Mouse (Mus musculus): ENCODE data around the gene Mrpl33.

Gene Mrpl33

GRCm38 (mm10) chr5:31636636-31637253 is 40.0 kb downstream of the Mrpl33 start:
- in situ Hi-C loops (cut with MseI, MboI) = no loop called here

DNA sequence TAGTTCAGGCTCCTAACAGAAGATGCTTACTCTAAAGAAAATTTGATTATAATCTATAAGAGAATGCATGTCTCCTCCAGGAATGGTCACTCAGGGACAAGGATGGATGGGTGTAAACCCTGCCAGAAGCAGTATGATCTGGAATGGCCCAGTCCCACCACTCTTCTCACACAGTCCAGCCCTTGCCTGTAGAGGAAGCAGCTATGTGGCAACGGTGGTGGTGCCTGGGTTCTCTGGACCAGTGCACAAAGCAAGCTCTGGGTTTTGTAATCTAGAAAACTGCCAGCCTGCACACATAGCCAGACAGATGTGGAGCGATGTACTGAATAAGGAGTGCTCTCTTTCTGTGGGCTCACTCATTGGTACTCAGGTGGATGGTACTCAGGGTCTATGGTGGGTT is 43.8 kb downstream of the Mrpl33 start:
- in situ Hi-C loops (cut with MseI, MboI) = no loop called here

- in situ Hi-C loops (cut with MseI, MboI) = no loop called here
These were observed 45.6 kb downstream of the Mrpl33 start for GRCm38 (mm10) chr5:31642300-31642699.

DNA sequence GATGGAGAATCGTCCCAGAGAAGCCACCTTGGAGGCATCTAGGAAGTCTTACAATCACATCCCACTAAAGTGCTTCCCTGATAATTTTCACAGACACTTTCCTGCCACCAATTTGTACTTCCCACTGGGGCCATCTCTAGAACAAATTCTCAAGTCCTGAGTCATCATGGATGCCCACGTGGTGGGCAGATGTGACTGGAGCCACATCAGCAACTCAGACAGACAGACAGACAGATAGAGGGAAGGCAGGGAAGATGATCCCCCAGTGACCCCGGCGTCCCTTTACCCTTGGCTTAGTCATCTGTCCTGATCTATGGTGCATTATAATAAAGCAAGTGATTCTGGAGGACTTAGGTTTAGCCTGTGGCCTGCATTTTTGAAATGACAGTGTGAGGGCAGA is 47.5 kb downstream of the Mrpl33 start:
- in situ Hi-C loops (cut with MseI, MboI) = no loop called here

GRCm38 (mm10) chr5:31644847-31645246 is 48.1 kb downstream of the Mrpl33 start:
- in situ Hi-C loops (cut with MseI, MboI) = no loop called here

- in situ Hi-C loops (cut with MseI, MboI) = no loop called here
These were observed 49.1 kb downstream of the Mrpl33 start for GRCm38 (mm10) chr5:31645798-31646197.

GRCm38 (mm10) chr5:31646574-31646973 is 49.8 kb downstream of the Mrpl33 start:
- in situ Hi-C loops (cut with MseI, MboI) = no loop called here

DNA sequence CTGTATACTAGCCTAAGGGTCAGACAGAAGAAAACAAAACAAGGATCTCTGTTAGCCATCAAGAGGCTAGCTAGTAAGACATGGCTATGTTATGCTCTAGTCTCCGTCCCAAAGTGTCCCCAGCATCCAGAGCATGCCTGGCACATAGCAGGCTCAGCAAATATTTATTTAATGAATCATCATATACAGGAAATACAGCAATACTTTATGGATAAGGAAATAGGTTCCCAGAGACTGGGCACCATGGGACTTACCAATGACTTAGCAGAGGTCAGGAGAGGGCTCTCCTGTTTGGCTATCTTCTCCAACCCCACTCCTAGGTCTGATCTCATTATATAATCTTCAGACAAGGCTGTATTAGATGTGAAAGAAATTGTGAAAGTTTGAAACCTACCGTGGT is 50.6 kb downstream of the Mrpl33 start:
- in situ Hi-C loops (cut with MseI, MboI) = no loop called here

DNA sequence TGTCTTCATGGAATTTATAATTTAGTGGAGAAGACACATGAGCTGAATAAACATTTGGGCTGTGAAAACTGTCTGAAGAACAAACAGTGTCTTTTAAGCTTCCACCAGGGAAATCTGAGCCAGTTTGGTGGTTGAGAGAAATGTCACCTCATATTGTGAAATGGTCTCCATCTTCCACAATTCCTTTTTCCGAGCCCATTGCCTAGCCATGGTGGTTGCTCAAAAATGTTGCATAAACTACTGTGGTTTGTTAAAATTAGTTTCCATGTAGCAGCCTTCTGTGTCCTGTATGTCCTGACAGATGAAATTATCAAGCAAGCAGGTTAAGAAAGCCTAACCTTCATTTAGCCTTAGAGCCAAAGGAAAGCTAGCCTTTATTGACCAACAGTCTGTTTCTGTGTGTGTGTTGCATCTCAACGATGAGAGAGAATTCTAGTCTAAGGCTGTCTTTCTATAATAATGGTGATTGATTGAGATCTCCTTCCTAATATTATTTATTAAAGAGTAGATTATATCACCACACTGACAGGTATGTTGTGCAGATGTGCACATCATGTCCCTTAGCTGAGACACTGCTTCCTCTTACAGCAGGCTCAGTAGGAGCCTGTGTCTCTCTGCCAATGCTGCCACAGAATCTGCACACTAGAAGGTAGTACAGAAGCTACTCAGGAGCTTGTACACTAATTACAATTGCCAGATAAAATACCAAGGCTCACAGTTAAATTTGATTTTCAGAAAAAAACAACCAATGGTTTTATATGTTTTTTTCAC is 54.0 kb downstream of the Mrpl33 start:
- in situ Hi-C loops (cut with MseI, MboI) = no loop called here

DNA sequence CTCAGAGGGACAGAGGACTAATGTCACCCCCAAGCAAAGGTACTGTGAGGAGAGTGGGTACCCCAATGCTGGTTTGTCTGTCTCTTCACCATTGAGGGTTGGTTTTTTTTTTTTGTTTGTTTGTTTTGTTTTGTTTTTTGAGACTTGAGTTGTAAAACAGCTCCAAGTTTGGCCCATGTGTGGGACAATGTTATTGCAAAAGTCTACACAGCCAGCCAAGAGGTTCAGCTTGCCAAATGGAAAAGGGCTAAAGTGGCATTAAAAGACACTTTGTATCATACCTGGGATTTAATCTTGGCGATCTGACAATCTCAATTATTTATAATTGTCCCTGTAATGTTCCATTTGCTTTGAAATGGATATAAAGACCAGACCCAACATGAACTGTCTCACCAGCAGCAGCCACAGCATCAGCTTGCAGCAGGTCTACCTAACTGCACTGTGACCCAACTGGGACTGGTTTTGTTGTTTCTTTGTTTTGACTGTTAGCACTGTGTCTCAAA is 59.0 kb downstream of the Mrpl33 start:
- in situ Hi-C loops (cut with MseI, MboI) = no loop called here

- in situ Hi-C loops (cut with MseI, MboI) = no loop called here
These were observed 69.4 kb downstream of the Mrpl33 start for GRCm38 (mm10) chr5:31666176-31666575.

GRCm38 (mm10) chr5:31668325-31668968 is 71.7 kb downstream of the Mrpl33 start:
- in situ Hi-C loops (cut with MseI, MboI) = no loop called here

DNA sequence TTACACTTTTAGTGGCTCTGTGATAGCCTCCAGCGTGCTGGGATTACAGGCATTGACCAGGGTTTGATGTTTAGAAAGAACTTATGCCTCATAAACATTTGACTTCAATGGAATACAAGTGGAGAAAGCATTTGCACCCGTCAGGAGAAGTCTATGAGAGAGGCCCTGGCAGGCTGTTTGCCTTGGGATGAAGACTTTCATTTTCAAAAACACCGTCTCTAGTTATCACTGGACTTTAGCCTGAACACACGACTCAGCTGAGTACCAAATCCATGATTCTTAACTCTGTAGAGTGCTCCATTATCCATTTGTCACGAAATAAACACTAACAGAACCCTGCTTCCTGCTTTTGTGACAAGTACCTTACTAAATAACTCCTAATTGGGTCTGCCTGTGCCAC is 73.2 kb downstream of the Mrpl33 start:
- in situ Hi-C loops (cut with MseI, MboI) = no loop called here

DNA sequence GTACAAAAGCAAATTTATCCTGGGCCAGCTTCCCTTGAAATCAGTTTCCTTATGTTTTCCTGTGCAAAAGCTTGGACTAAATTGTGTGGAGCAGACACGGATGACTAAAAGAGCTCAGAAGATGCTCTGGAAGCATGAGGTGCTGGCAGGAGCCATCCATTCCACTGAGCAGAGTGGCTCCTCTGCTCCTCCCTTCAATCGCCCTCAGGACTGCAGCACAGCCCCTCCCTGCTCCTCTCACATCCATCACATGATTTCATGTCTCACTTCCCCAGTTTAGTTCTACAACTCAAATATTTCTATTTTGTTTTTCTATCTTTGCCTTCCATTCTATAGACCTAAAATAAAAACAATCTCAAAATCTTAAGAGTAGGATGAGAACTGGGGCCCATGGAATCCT is 74.4 kb downstream of the Mrpl33 start:
- in situ Hi-C loops (cut with MseI, MboI) = no loop called here

DNA sequence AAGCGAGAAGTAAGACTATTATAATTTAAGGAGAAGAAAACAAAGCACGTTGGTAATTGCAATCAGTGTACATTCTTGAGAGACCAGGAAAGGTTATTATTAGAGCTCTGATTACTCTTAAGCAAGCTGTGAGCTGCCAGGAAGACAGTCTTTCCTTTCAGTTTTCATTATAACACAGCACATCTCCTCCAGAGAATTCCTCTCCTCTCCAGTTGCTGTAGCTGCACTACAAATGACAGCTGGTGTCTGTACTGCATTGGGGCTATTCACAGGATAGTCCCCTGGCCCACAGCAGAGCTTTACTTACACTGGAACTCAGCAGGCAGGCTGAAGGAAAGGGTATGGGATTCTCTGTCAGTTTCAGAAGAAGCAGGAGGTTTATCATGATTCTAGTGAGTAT is 76.7 kb downstream of the Mrpl33 start:
- in situ Hi-C loops (cut with MseI, MboI) = no loop called here

DNA sequence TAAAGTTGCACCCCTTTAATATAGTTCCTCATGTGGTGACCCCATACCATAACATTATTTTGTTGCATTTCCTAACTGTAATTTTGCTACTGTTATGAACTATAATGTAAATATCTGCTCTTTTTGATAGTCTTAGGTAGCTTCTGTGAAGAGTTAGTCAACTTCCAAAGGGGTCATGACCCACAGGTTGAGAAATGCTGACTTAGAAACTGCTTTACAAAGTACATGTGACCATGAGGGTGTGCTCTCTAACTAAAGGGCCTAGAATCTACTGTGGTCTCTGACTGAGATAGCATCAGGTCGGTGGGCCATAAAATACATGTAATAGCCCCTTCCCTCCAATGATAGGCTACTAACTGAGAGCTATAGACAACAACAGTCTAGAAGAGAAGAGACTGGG is 81.3 kb downstream of the Mrpl33 start:
- in situ Hi-C loops (cut with MseI, MboI) = no loop called here

DNA sequence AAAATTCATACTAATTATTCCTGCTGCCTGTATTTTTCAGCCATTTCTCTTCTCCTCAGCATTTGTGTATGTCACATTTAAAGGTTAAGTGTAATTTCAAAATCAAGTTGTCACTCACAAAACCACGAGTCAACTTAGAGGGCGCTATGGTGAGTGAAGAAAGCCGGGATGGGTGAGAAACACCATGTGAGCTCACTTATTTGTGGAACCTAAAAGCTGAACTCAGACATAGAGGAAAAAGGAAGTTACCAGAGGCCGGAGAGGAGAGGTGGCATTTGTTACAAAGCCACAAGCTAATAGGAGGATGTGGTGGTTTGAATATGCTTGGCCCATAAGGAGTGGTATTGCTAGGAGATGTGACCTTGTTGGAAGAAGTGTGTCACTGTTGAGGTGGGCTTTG is 83.4 kb downstream of the Mrpl33 start:
- in situ Hi-C loops (cut with MseI, MboI) = no loop called here

- in situ Hi-C loops (cut with MseI, MboI) = no loop called here
These were observed 85.6 kb downstream of the Mrpl33 start for GRCm38 (mm10) chr5:31682305-31682704.

DNA sequence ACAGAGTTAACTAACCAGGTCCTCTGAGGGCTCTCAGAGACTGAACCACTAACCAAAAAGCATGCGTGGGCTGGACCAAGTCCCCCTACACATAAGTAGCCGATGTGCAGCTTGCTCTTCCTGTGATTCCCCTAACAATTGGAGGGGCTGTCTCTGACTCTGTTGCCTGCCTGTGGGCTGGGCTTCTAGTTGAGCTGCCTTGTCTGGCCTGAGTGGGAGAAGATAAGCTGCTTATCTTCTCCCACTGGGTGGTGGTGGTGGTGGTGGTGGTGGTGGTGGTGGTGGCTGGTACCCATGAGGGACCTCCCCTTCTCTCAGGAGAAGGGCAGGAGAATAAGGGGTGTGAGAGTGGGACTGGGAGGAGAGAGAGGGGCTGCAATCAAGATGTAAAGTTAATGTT is 89.3 kb downstream of the Mrpl33 start:
- in situ Hi-C loops (cut with MseI, MboI) = no loop called here

GRCm38 (mm10) chr5:31687972-31688371 is 91.2 kb downstream of the Mrpl33 start:
- in situ Hi-C loops (cut with MseI, MboI) = no loop called here

DNA sequence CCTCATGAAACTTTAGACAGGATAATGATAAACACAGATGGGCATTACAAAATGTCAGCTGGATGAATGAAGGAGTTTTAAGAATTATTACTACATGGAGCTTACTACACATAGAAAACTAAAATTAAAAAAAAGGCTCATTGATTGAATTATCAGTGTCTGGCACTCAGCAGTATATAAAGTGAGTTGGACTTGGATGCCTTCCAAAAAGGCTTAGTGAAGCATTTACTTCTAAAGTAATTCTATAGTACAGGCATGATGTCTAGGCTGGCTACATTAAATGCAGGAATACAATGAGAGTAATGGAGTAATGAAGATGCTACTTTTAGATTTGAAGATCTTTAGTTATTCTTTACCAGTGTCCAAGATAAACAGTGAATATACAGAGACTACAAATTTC is 96.5 kb downstream of the Mrpl33 start:
- in situ Hi-C loops (cut with MseI, MboI) = no loop called here

GRCm38 (mm10) chr5:31696971-31697643 is 100.4 kb downstream of the Mrpl33 start, which contains the start of gene Rbks:
Rbks (minus strand) TSS chr5:31697627.
- in situ Hi-C loops (cut with MseI, MboI) = no loop called here
